Mouse (Mus musculus) heart, postnatal 0 days (tissue): Measurements from ENCODE around the gene Ripk4.

Source experiments
- CTCF ChIP-seq: IDR thresholded peaks from 2 replicates; pipeline ENCODE4 v1.5.1; 2016; ENCODE audit warnings: antibody characterized with exemption, control low read depth, low read depth
- EP300 ChIP-seq: IDR thresholded peaks from 2 replicates; pipeline ENCODE4 v1.6.1; 2016; ENCODE audit warnings: antibody characterized with exemption, low read depth

DNA sequence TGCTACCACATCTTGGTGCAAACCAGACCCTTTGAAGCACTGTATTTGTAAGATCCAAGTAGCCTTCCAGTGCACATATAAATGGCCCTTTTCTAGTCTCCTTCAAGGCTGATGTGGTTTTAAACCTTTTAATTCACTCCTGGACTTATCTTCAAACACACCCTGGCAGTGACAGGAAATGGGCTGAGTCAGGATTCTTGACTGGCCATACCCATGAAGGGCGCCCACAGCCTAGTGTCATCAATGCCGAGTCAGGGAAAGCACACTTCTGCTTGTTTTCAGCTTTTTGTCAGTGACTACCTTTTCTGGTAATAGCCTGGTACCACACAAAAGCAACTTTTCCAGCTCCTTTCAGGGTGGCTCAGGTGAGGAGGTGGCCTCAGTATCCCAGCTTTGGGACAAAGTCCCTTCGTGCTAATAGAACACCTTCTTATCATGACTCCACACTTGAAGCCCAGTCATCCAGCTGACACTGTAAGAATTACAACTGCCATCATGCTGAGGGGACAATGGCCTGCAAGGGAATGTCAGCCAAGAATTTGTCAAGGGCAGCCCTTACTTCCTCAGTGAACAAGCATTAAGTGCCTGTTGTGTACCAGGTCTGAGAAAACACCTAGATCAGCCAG lies 11.2 kb downstream of the Ripk4 start:
- TF ChIP-seq CTCF (no peak), EP300 (no peak)
